Mouse (Mus musculus) monocyte, adult 5-6 weeks (primary cell): ENCODE results near the gene Cep164. TPM values are rescaled to one million over a fixed set of nuclear protein-coding genes. Genes with fewer than 3 reads are reported as not detected.
"Not testable (repeated sequence)": the region's sequence is repeated elsewhere in the genome, so short reads cannot be mapped to it uniquely, and the experiment has no call there.

Experiments
- ATAC-seq: fragments of 153-309, 156-312 bp; replicated peaks from 2 replicates; pipeline ENCODE4 v1.8.0; 2017; ENCODE audit warnings: mild to moderate bottlenecking; ENCODE audit not compliant: low TSS enrichment, insufficient number of reproducible peaks, severe bottlenecking, poor library complexity, low FRiP score
- total RNA-seq: library from RNA; stranded (forward); fragments of 200-1000, 200-491, 200-594 nt; gene quantifications from 3 replicates; pipeline ENCODE4 v1.2.3, GENCODE M21; 2017

Gene Cep164
- total RNA-seq, 1 experiment from 2014 or later, result 13.0 TPM

GRCm38 (mm10) chr9:45797271-45797670 is 31.2 kb downstream of the Cep164 start:
- ATAC-seq, result no peak

GRCm38 (mm10) chr9:45795722-45796121 is 32.8 kb downstream of the Cep164 start:
- ATAC-seq, result no peak

GRCm38 (mm10) chr9:45793697-45794096 is 34.8 kb downstream of the Cep164 start:
- no peak for ATAC-seq

- ATAC-seq, result no peak
Measured at GRCm38 (mm10) chr9:45792235-45792634, 36.3 kb downstream of the Cep164 start.

- ATAC-seq, result no peak
Measured at GRCm38 (mm10) chr9:45791456-45792142, 36.9 kb downstream of the Cep164 start.

- ATAC-seq, result no peak
Measured at GRCm38 (mm10) chr9:45788405-45788804, 40.1 kb downstream of the Cep164 start.

GRCm38 (mm10) chr9:45787547-45787946 is 40.9 kb downstream of the Cep164 start:
- ATAC-seq, result no peak

GRCm38 (mm10) chr9:45787071-45787470 is 41.4 kb downstream of the Cep164 start:
- ATAC-seq, result no peak

GRCm38 (mm10) chr9:45783249-45784069 is 45.0 kb downstream of the Cep164 start:
- no peak for ATAC-seq

GRCm38 (mm10) chr9:45779201-45779600 is 49.3 kb downstream of the Cep164 start:
- no peak for ATAC-seq

- ATAC-seq, result not testable (repeated sequence)
Measured at GRCm38 (mm10) chr9:45776176-45776575, 52.3 kb downstream of the Cep164 start.

GRCm38 (mm10) chr9:45774088-45774487 is 54.4 kb downstream of the Cep164 start:
- ATAC-seq, result no peak

GRCm38 (mm10) chr9:45769596-45769995 is 58.9 kb downstream of the Cep164 start:
- no peak for ATAC-seq

- ATAC-seq, result no peak
Measured at GRCm38 (mm10) chr9:45768421-45768820, 60.1 kb downstream of the Cep164 start.

GRCm38 (mm10) chr9:45767155-45767554 is 61.3 kb downstream of the Cep164 start:
- no peak for ATAC-seq

- no peak for ATAC-seq
Measured at GRCm38 (mm10) chr9:45766195-45766594, 62.3 kb downstream of the Cep164 start.

GRCm38 (mm10) chr9:45754452-45755091 is 73.9 kb downstream of the Cep164 start:
- no peak for ATAC-seq

- ATAC-seq, result no peak
Measured at GRCm38 (mm10) chr9:45749917-45750316, 78.6 kb downstream of the Cep164 start.

GRCm38 (mm10) chr9:45745451-45745850 is 83.0 kb downstream of the Cep164 start:
- ATAC-seq, result no peak

- ATAC-seq, result no peak
Measured at GRCm38 (mm10) chr9:45740584-45740980, 87.9 kb downstream of the Cep164 start.
